ENCODE assay signal across 15 mouse cellular contexts in the genomic region with DNA sequence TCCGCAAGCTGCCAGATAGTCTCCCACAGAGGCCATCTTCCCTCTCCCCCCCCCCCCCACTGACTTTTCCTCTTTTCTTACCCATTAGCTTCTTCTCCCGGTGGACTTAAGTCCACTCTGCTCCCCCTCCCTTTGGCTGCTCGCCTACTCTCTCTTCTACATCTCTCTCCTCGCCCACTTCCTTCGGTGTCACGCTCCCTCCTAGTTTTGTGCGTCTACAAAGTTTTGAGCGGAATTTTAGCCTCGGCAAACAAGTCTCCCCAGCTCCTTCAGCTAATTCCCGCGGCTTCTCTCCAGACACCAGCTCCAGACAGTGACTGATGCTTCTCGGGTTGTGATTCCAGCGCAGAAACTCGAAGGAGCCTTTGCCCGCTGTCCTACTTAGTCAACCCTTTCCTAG. TPM values are rescaled to one million over a fixed set of nuclear protein-coding genes. Genes with fewer than 3 reads are reported as not detected.
DNase-seq lines count a peak whose midpoint lies in the region; ATAC-seq lines count a peak whose summit lies in the region.
"Had no signal": no experiment of that assay in that cellular context is flagged by ENCODE, and none has a peak within 500 bp of the region (broad histone marks: within the 10 kb centered on the region; RNA-seq: fewer than 3 reads in every experiment).

No protein-coding gene starts in this region.

- H3K9me3 ChIP-seq in forebrain, embryonic 14.5 days (replicated peaks; ENCODE audit: control insufficient read depth, low read length), result no peaks in the 10 kb centered on the region
- no peaks in the 10 kb centered on the region for H3K9me3 ChIP-seq in heart, embryonic 10.5 days
- H3K9me3 ChIP-seq: liver, embryonic 15.5 days had no signal

- H3K9ac ChIP-seq in forebrain, embryonic 14.5 days (ENCODE audit: low read length), result peak overlapping the region; percentile 59
- H3K9ac ChIP-seq: liver, embryonic 15.5 days had no signal

- intact Hi-C loops in heart, postnatal 10 days (cut with DNase I), result no loop called here

- peaks cover 33% of the 10 kb centered on the region for H3K27me3 ChIP-seq in forebrain, embryonic 14.5 days (replicated peaks; ENCODE audit: control insufficient read depth, insufficient read depth, low read length)
- peaks cover 65% of the 10 kb centered on the region for H3K27me3 ChIP-seq in heart, embryonic 10.5 days (ENCODE audit: insufficient read depth, poor library complexity, severe bottlenecking)

- no peaks in the 10 kb centered on the region for H3K36me3 ChIP-seq in forebrain, embryonic 14.5 days (ENCODE audit: control insufficient read depth, insufficient read depth, low read length)
- H3K36me3 ChIP-seq in heart, embryonic 10.5 days, result no peaks in the 10 kb centered on the region
- H3K36me3 ChIP-seq: G1E; liver, embryonic 15.5 days had no signal

- 1% methylated on average over 14 of the region's 15 CpGs for WGBS in forebrain, embryonic 14.5 days
- 2% methylated on average over 14 of the region's 15 CpGs for WGBS in heart, embryonic 10.5 days

- peak overlapping the region; percentile 33 for H3K4me3 ChIP-seq in forebrain, embryonic 14.5 days (ENCODE audit: low read depth, low read length)
- H3K4me3 ChIP-seq in heart, embryonic 10.5 days, result no peak overlapping the region
- H3K4me3 ChIP-seq: liver, embryonic 15.5 days; myocyte had no signal

- no peak for ATAC-seq in forebrain, embryonic 14.5 days

- peaks cover 8% of the 10 kb centered on the region for H3K4me1 ChIP-seq in forebrain, embryonic 14.5 days (ENCODE audit: control insufficient read depth, insufficient read depth, low read length)
- peaks cover 15% of the 10 kb centered on the region for H3K4me1 ChIP-seq in heart, embryonic 10.5 days
- H3K4me1 ChIP-seq: liver, embryonic 15.5 days had no signal

- H3K27ac ChIP-seq in forebrain, embryonic 14.5 days (ENCODE audit: low read depth, low read length), result no peak overlapping the region
- H3K27ac ChIP-seq in heart, embryonic 10.5 days, result no peak overlapping the region
- H3K27ac ChIP-seq: liver, embryonic 15.5 days had no signal

- H3K4me2 ChIP-seq in forebrain, embryonic 14.5 days (ENCODE audit: low read length), result peak overlapping the region; percentile 55
- H3K4me2 ChIP-seq: liver, embryonic 15.5 days had no signal

- DNase-seq in cerebellum, postnatal 10 days, result peak; percentile 24 to 26
- DNase-seq in cerebellum, adult 8-10 months, result no peak
- DNase-seq in forebrain, embryonic 14.5 days (ENCODE audit: low spot score), result peak; percentile 19
- peak; percentile 15 for DNase-seq in mesoderm, embryonic 11.5 days (ENCODE audit: low read depth, low spot score)
- DNase-seq in retina, embryonic 14.5 days (ENCODE audit: low spot score), result peak; percentile 20
- DNase-seq in heart, embryonic 10.5 days (ENCODE audit: low spot score), result no peak
- DNase-seq in kidney, postnatal 4 days, result no peak
- DNase-seq in heart, postnatal 10 days, result no peak
- DNase-seq: adrenal gland, postnatal 14 days; kidney, postnatal 36 days had no signal

RNA-seq across cellular contexts. Expression of a gene that starts 0.4 kb away (rescaled TPM):
- polyA plus RNA-seq in forebrain, embryonic 14.5 days (2014; fragmentation: Nextera tagmentation; extraction: Ambion mirVana), result 9.6 and 10.9 TPM in 2 replicates
- polyA plus RNA-seq in heart, embryonic 10.5 days (2016; fragmentation: Nextera tagmentation; extraction: Ambion mirVana), result 0.39 TPM in 1 of 2 replicates, not detected in the other
- total RNA-seq in heart, postnatal 10 days (2021), result not detected
- total RNA-seq: adrenal gland, postnatal 14 days; G1E; heart, postnatal 25 days had no signal
- polyA plus RNA-seq: G1E; urinary bladder, adult 2 months had no signal

Comparison
In these comparisons a context has a peak if more than half of its experiments do, and no peak if none do; other contexts are left out.
1. DNase-seq: peak in cerebellum, postnatal 10 days (2 of 2), forebrain, embryonic 14.5 days (single experiment), mesoderm, embryonic 11.5 days (single experiment) and retina, embryonic 14.5 days (single experiment); none in cerebellum, adult 8-10 months (single experiment), heart, embryonic 10.5 days (single experiment), kidney, postnatal 4 days (0 of 2) and heart, postnatal 10 days (0 of 2).